Mouse (Mus musculus): ENCODE results near the gene Lrig2.

The Lrig2 gene

GRCm38 (mm10) chr3:104501648-104502047 is 10.1 kb downstream of the Lrig2 start:
- no peak for DNase-seq

- no peak for DNase-seq
Measured at GRCm38 (mm10) chr3:104500881-104501280, 10.8 kb downstream of the Lrig2 start.

- no peak for DNase-seq
Measured at GRCm38 (mm10) chr3:104496176-104496575, 15.5 kb downstream of the Lrig2 start.

- peak in 1 of 2 experiments; percentile 19 for DNase-seq
Measured at GRCm38 (mm10) chr3:104480946-104481719, 30.6 kb downstream of the Lrig2 start.

- DNase-seq = no peak
Measured at GRCm38 (mm10) chr3:104478056-104478455, 33.7 kb downstream of the Lrig2 start.

GRCm38 (mm10) chr3:104469421-104469820 is 42.3 kb downstream of the Lrig2 start:
- no peak for DNase-seq

GRCm38 (mm10) chr3:104461226-104461625 is 50.5 kb downstream of the Lrig2 start:
- DNase-seq = no peak

- DNase-seq = no peak
Measured at GRCm38 (mm10) chr3:104458588-104458987, 53.1 kb downstream of the Lrig2 start.

- DNase-seq = no peak
Measured at GRCm38 (mm10) chr3:104455506-104456275, 56.0 kb downstream of the Lrig2 start.

GRCm38 (mm10) chr3:104447240-104447639 is 64.5 kb downstream of the Lrig2 start:
- no peak for DNase-seq

GRCm38 (mm10) chr3:104446689-104447088 is 65.0 kb downstream of the Lrig2 start:
- DNase-seq = no peak

GRCm38 (mm10) chr3:104445576-104445975 is 66.1 kb downstream of the Lrig2 start:
- DNase-seq = peak; percentile 73

- DNase-seq = no peak
Measured at GRCm38 (mm10) chr3:104444946-104445460, 66.7 kb downstream of the Lrig2 start.

- DNase-seq = peak; percentile 39 to 51
Measured at GRCm38 (mm10) chr3:104444082-104444481, 67.6 kb downstream of the Lrig2 start.

GRCm38 (mm10) chr3:104442357-104442756 is 69.4 kb downstream of the Lrig2 start:
- DNase-seq = peak in 1 of 2 experiments; percentile 56

GRCm38 (mm10) chr3:104441870-104442283 is 69.8 kb downstream of the Lrig2 start:
- DNase-seq = peak; percentile 98 to 99

GRCm38 (mm10) chr3:104441435-104441834 is 70.3 kb downstream of the Lrig2 start:
- DNase-seq = peak in 1 of 2 experiments; percentile 20

- DNase-seq = no peak
Measured at GRCm38 (mm10) chr3:104438777-104439176, 72.9 kb downstream of the Lrig2 start.

- no peak for DNase-seq
Measured at GRCm38 (mm10) chr3:104437576-104437975, 74.1 kb downstream of the Lrig2 start.

- DNase-seq = no peak
Measured at GRCm38 (mm10) chr3:104435947-104436346, 75.8 kb downstream of the Lrig2 start.

- DNase-seq = no peak
Measured at GRCm38 (mm10) chr3:104434246-104434696, 77.4 kb downstream of the Lrig2 start.

GRCm38 (mm10) chr3:104432651-104433050 is 79.1 kb downstream of the Lrig2 start:
- no peak for DNase-seq

GRCm38 (mm10) chr3:104431848-104432159 is 79.9 kb downstream of the Lrig2 start:
- peak; percentile 51 to 75 for DNase-seq
